9 mouse cellular contexts compared by ENCODE assay signal in genomic region chr8:126929607-126930161, GRCm38 (mm10). TPM values are rescaled to one million over a fixed set of nuclear protein-coding genes. Genes with fewer than 3 reads are reported as not detected.
DNase-seq lines count a peak whose midpoint lies in the region; ATAC-seq and TF ChIP-seq lines count a peak whose summit lies in the region.
"Had no signal": no experiment of that assay in that cellular context is flagged by ENCODE, and none has a peak within 500 bp of the region (broad histone marks: within the 10 kb centered on the region; RNA-seq: fewer than 3 reads in every experiment).

No protein-coding gene starts in this region.

- TF ChIP-seq CTCF in MEL (IDR thresholded peaks at IDR 0.05 in 2 of 3, conservative IDR thresholded peaks at IDR 0.05 in 1 of 3; ENCODE audit: control insufficient read depth in 1 of 3, insufficient read depth in 1 of 3, low read depth in 2 of 3, low read length in 3 of 3, poor library complexity in 1 of 3, severe bottlenecking in 1 of 3) = peak; percentile 21 to 98 (median 87)
- TF ChIP-seq CTCF in intestine, postnatal 0 days (IDR thresholded peaks at IDR 0.05; ENCODE audit: low read depth) = peak; percentile 94

- WGBS in forebrain, embryonic 16.5 days = 78% methylated on average over 3 of the region's 3 CpGs
- WGBS in intestine, postnatal 0 days = 74% methylated on average over 3 of the region's 3 CpGs
- WGBS in liver, embryonic 16.5 days (ENCODE audit: insufficient replicate concordance) = 60% methylated on average over 3 of the region's 3 CpGs
- WGBS in neural tube, embryonic 14.5 days = 83% methylated on average over 3 of the region's 3 CpGs

- TF ChIP-seq EP300 in MEL (IDR thresholded peaks at IDR 0.05; ENCODE audit: low read depth in 1 of 2, low read length in 2 of 2) = no peak

- H3K4me1 ChIP-seq in MEL (ENCODE audit: control insufficient read depth in 1 of 2, insufficient read depth in 2 of 2, low read length in 2 of 2) = no peaks in the 10 kb centered on the region; a peak in 1 of 4 replicates
- no peaks in the 10 kb centered on the region for H3K4me1 ChIP-seq in forebrain, embryonic 16.5 days (replicated peaks; ENCODE audit: control insufficient read depth, insufficient read depth, low read length)
- no peaks in the 10 kb centered on the region for H3K4me1 ChIP-seq in intestine, postnatal 0 days (replicated peaks; ENCODE audit: control insufficient read depth, insufficient read depth, low read length)
- H3K4me1 ChIP-seq in liver, embryonic 16.5 days (ENCODE audit: control insufficient read depth, low read depth, low read length) = peaks cover 12% of the 10 kb centered on the region
- H3K4me1 ChIP-seq in neural tube, embryonic 14.5 days (ENCODE audit: control insufficient read depth, insufficient read depth, low read length) = no peaks in the 10 kb centered on the region
- H3K4me1 ChIP-seq: hindbrain, embryonic 15.5 days had no signal

- H3K27me3 ChIP-seq in MEL (ENCODE audit: control insufficient read depth in 1 of 2, insufficient read depth in 2 of 2, low read length in 2 of 2) = no peaks in the 10 kb centered on the region
- H3K27me3 ChIP-seq in forebrain, embryonic 16.5 days (replicated peaks; ENCODE audit: control insufficient read depth, insufficient read depth, low read length) = no peaks in the 10 kb centered on the region
- no peaks in the 10 kb centered on the region for H3K27me3 ChIP-seq in intestine, postnatal 0 days (replicated peaks; ENCODE audit: control insufficient read depth, insufficient read depth, low read length)
- no peaks in the 10 kb centered on the region for H3K27me3 ChIP-seq in liver, embryonic 16.5 days (ENCODE audit: control insufficient read depth, insufficient read depth, low read depth, low read length)
- no peaks in the 10 kb centered on the region for H3K27me3 ChIP-seq in neural tube, embryonic 14.5 days (ENCODE audit: control insufficient read depth, insufficient read depth, low read length)
- H3K27me3 ChIP-seq: hindbrain, embryonic 15.5 days had no signal

- H3K79me2 ChIP-seq in MEL (ENCODE audit: control insufficient read depth, insufficient read depth, low read length, poor library complexity) = no peaks in the 10 kb centered on the region

- H3K9me3 ChIP-seq in MEL (replicated peaks; ENCODE audit: insufficient read depth, low read length) = no peaks in the 10 kb centered on the region
- H3K9me3 ChIP-seq in forebrain, embryonic 16.5 days (ENCODE audit: control insufficient read depth, low read length) = no peaks in the 10 kb centered on the region
- H3K9me3 ChIP-seq in intestine, postnatal 0 days (ENCODE audit: control insufficient read depth) = no peaks in the 10 kb centered on the region
- H3K9me3 ChIP-seq in liver, embryonic 16.5 days (replicated peaks; ENCODE audit: control insufficient read depth, low read length) = no peaks in the 10 kb centered on the region
- H3K9me3 ChIP-seq in neural tube, embryonic 14.5 days (ENCODE audit: control insufficient read depth, low read length) = no peaks in the 10 kb centered on the region
- H3K9me3 ChIP-seq: hindbrain, embryonic 15.5 days had no signal

- no peak overlapping the region for H3K27ac ChIP-seq in MEL (ENCODE audit: control insufficient read depth, low read depth, low read length)
- no peak overlapping the region for H3K27ac ChIP-seq in forebrain, embryonic 16.5 days (ENCODE audit: low read length)
- peak overlapping the region; percentile 6; the same call in 1 of the 2 replicates for H3K27ac ChIP-seq in intestine, postnatal 0 days (ENCODE audit: low read depth, low read length)
- peak overlapping the region; percentile 46 for H3K27ac ChIP-seq in liver, embryonic 16.5 days (ENCODE audit: low read length)
- H3K27ac ChIP-seq in neural tube, embryonic 14.5 days (ENCODE audit: low read depth, low read length) = no peak overlapping the region
- H3K27ac ChIP-seq: hindbrain, embryonic 15.5 days had no signal

- H3K4me3 ChIP-seq in MEL (ENCODE audit: control insufficient read depth in 1 of 2, insufficient read depth in 1 of 2, low read depth in 2 of 2, low read length in 2 of 2) = no peak overlapping the region
- H3K4me3 ChIP-seq in forebrain, embryonic 16.5 days (replicated peaks; ENCODE audit: low read length) = no peak overlapping the region
- no peak overlapping the region for H3K4me3 ChIP-seq in intestine, postnatal 0 days (ENCODE audit: low read depth, low read length)
- H3K4me3 ChIP-seq in liver, embryonic 16.5 days (ENCODE audit: low read depth, low read length) = no peak overlapping the region
- no peak overlapping the region for H3K4me3 ChIP-seq in neural tube, embryonic 14.5 days (ENCODE audit: low read depth, low read length)
- H3K4me3 ChIP-seq: hindbrain, embryonic 15.5 days had no signal

- H3K4me2 ChIP-seq in forebrain, embryonic 16.5 days (ENCODE audit: low read length) = no peak overlapping the region
- H3K4me2 ChIP-seq in intestine, postnatal 0 days (replicated peaks; ENCODE audit: low read depth) = no peak overlapping the region
- H3K4me2 ChIP-seq in liver, embryonic 16.5 days (ENCODE audit: low read depth, low read length) = no peak overlapping the region
- H3K4me2 ChIP-seq in neural tube, embryonic 14.5 days (ENCODE audit: low read depth, low read length) = no peak overlapping the region
- H3K4me2 ChIP-seq: hindbrain, embryonic 15.5 days had no signal

- peak; percentile 34; the same call in 1 of the 2 replicates for ATAC-seq in forebrain, embryonic 16.5 days
- no peak for ATAC-seq in intestine, postnatal 0 days
- peak; percentile 30; the same call in 1 of the 2 replicates for ATAC-seq in liver, embryonic 16.5 days (ENCODE audit: low read depth)
- ATAC-seq in neural tube, embryonic 14.5 days (ENCODE audit: low read depth) = 0 out of 2 replicates have a peak, but pooled peaks have one; percentile 21

- peaks cover 2 to 7% of the 10 kb centered on the region in 2 experiments for H3K36me3 ChIP-seq in MEL (ENCODE audit: control insufficient read depth in 1 of 2, insufficient read depth in 2 of 2, low read length in 2 of 2)
- 0 out of 2 replicates have a peak, but pooled peaks cover 8% of the 10 kb centered on the region for H3K36me3 ChIP-seq in forebrain, embryonic 16.5 days (ENCODE audit: control insufficient read depth, insufficient read depth)
- H3K36me3 ChIP-seq in intestine, postnatal 0 days (ENCODE audit: control insufficient read depth, insufficient read depth) = peaks cover 40% of the 10 kb centered on the region
- H3K36me3 ChIP-seq in liver, embryonic 16.5 days (ENCODE audit: control insufficient read depth, insufficient read depth) = peaks cover 22% of the 10 kb centered on the region
- H3K36me3 ChIP-seq in neural tube, embryonic 14.5 days (ENCODE audit: control insufficient read depth, insufficient read depth, low read length) = peaks cover 14% of the 10 kb centered on the region; the same call in 1 of the 2 replicates

- peak; percentile 62 for TF ChIP-seq RAD21 in MEL (IDR thresholded peaks at IDR 0.05; ENCODE audit: low read depth, low read length)

- TF ChIP-seq POLR2A in MEL (IDR thresholded peaks at IDR 0.05; ENCODE audit: control insufficient read depth in 1 of 2, insufficient read depth in 1 of 2, low read depth in 1 of 2, low read length in 2 of 2, poor library complexity in 1 of 2) = no peak

- no peak overlapping the region for H3K9ac ChIP-seq in MEL (ENCODE audit: control insufficient read depth, low read depth, low read length, poor library complexity, severe bottlenecking)
- H3K9ac ChIP-seq in forebrain, embryonic 16.5 days (replicated peaks; ENCODE audit: low read depth, low read length) = no peak overlapping the region
- H3K9ac ChIP-seq in intestine, postnatal 0 days (ENCODE audit: low read depth, low read length) = no peak overlapping the region
- H3K9ac ChIP-seq in liver, embryonic 16.5 days (ENCODE audit: low read depth, low read length) = no peak overlapping the region
- H3K9ac ChIP-seq in neural tube, embryonic 14.5 days (replicated peaks; ENCODE audit: low read depth, low read length) = no peak overlapping the region
- H3K9ac ChIP-seq: hindbrain, embryonic 15.5 days had no signal

- peak; percentile 65 for DNase-seq in CD4-positive helper T cell, adult 2 months (ENCODE audit: low read depth, low spot score)
- peak; percentile 89 for DNase-seq in MEL (ENCODE audit: low read depth, low spot score)
- peak; percentile 68 to 76 for DNase-seq in cerebellum, adult 18-20 months
- DNase-seq in ovary, postnatal 36 days (ENCODE audit: low spot score) = no peak

TF ChIP-seq in MEL, 35 proteins besides CTCF, POLR2A, EP300 and RAD21 (continues in another document):
- TF ChIP-seq SIN3A (IDR thresholded peaks at IDR 0.05; ENCODE audit: low read length) (0 out of 2 replicates have a peak, but pooled peaks have one; percentile 33), ZC3H11A (IDR thresholded peaks at IDR 0.05; ENCODE audit: low read depth, low read length) (peak; percentile 40; the same call in 1 of the 2 replicates), ELF1 (IDR thresholded peaks at IDR 0.05; ENCODE audit: low read depth, low read length) (peak; percentile 45; the same call in 1 of the 2 replicates), SMC3 (IDR thresholded peaks at IDR 0.05; ENCODE audit: low read depth, low read length) (peak; percentile 76), E2F4 (IDR thresholded peaks at IDR 0.05; ENCODE audit: borderline replicate concordance, low read depth, low read length) (no peak), MEF2A (IDR thresholded peaks at IDR 0.05; ENCODE audit: extremely low read depth, insufficient replicate concordance, low read depth, low read length, poor library complexity, severe bottlenecking) (no peak), ETS1 (IDR thresholded peaks at IDR 0.05; ENCODE audit: low read depth, low read length) (no peak)

RNA-seq across cellular contexts. Expression of gene Tomm20, which starts 16.0 kb away (rescaled TPM):
- total RNA-seq in MEL (2012; rRNA removed) = 618 and 676 TPM in 2 replicates
- 100 to 1,000 TPM in 1 of 2 experiments, not detected in 1; 886 TPM for polyA plus RNA-seq in MEL (2012; ENCODE audit: insufficient read depth in 1 of 2, insufficient read length in 2 of 2, low read depth in 1 of 2, low replicate concordance in 2 of 2, missing spikeins in 1 of 2)
- polyA plus RNA-seq in forebrain, embryonic 16.5 days (2015; fragmentation: Nextera tagmentation; extraction: Ambion mirVana) = 191 and 193 TPM in 2 replicates
- 278 and 296 TPM in 2 replicates for polyA plus RNA-seq in intestine, postnatal 0 days (2015; fragmentation: Nextera tagmentation; extraction: Ambion mirVana)
- 85.0 and 96.8 TPM in 2 replicates for polyA plus RNA-seq in liver, embryonic 16.5 days (2015; fragmentation: Nextera tagmentation; extraction: Ambion mirVana)
- 219 and 222 TPM in 2 replicates for polyA plus RNA-seq in neural tube, embryonic 14.5 days (2014; fragmentation: Nextera tagmentation; extraction: Ambion mirVana)

RNA-seq across cellular contexts. Expression of gene Rbm34, which starts 41.2 kb away (rescaled TPM):
- 24.4 and 25.9 TPM in 2 replicates for total RNA-seq in MEL (2012; rRNA removed)
- polyA plus RNA-seq in MEL (2012; ENCODE audit: insufficient read depth in 1 of 2, insufficient read length in 2 of 2, low read depth in 1 of 2, low replicate concordance in 2 of 2, missing spikeins in 1 of 2) = 10 to 100 TPM in 1 of 2 experiments, not detected in 1; 25.9 TPM
- polyA plus RNA-seq in forebrain, embryonic 16.5 days (2015; fragmentation: Nextera tagmentation; extraction: Ambion mirVana) = 23.8 and 23.9 TPM in 2 replicates
- polyA plus RNA-seq in intestine, postnatal 0 days (2015; fragmentation: Nextera tagmentation; extraction: Ambion mirVana) = 25.3 and 29.1 TPM in 2 replicates
- polyA plus RNA-seq in liver, embryonic 16.5 days (2015; fragmentation: Nextera tagmentation; extraction: Ambion mirVana) = 6.9 and 8.7 TPM in 2 replicates
- 25.4 and 26.4 TPM in 2 replicates for polyA plus RNA-seq in neural tube, embryonic 14.5 days (2014; fragmentation: Nextera tagmentation; extraction: Ambion mirVana)

Comparison
In these comparisons a context has a peak if more than half of its experiments do, and no peak if none do; other contexts are left out.
1. H3K27ac ChIP-seq: peak in intestine, postnatal 0 days (single experiment) and liver, embryonic 16.5 days (single experiment); none in MEL (single experiment), forebrain, embryonic 16.5 days (single experiment) and neural tube, embryonic 14.5 days (single experiment).